Mouse (Mus musculus): ENCODE data around the gene Stpg2. TPM values are rescaled to one million over a fixed set of nuclear protein-coding genes. Genes with fewer than 3 reads are reported as not detected.
"Not testable (repeated sequence)": the region's sequence is repeated elsewhere in the genome, so short reads cannot be mapped to it uniquely, and the experiment has no call there.

Stpg2 gene
- total RNA-seq (2017): 0.23 TPM in 1 of 2 replicates, not detected in the other

DNA sequence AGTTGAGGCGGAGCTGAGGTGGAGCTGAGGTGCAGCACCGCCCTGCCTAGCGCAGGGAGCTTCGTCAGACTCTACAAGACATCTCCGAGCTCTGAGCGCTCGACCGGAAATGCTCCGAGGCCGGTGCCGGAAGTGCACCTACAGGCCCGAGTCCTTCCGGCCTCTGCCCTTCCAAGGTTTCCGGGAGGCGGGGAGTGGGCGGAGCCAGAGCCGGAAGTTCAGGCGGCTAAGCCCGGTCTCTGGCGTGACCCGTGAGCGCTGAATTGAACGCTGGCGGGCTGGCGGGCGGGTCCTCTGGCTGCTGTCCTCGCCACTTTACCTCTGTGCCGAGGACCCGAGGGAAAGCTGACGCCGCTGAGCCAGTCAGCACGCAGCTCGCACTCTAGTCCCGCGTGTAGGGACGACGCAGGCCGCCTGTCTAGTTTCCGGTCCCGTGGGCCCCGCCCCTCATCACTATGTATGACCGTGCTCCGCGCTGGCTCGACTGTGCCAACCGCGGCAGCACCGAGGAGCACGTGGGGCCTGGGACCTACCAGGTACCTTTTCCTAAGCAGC, at the start of gene Stpg2:
TSS of gene Stpg2 (plus strand) at position 251 of the 555 bp plus-strand sequence.
- ATAC-seq (ENCODE audit: extremely low read depth, insufficient number of reproducible peaks, low FRiP score, poor library complexity, severe bottlenecking): peak; percentile 94

DNA sequence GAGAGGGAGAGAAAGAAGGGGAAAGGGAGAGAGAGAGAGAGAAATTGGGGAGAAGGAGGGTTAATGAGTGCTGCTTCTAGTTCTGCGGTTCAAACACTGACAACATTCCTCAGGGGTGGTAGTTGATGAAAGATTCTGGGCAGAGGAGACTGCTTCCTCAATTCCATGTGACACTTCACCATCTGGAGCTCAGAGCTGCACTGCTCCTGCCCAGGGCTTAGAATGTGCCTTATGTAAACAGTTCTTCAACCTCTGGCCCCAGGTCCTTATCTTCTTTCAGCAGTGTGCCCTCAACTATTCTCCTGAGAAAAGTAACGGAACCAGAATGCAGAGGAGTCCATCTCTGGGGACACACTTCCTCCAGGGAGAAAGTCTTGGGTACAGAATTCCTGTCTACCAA, 43.3 kb upstream of the Stpg2 start:
- no peak for ATAC-seq (ENCODE audit: extremely low read depth, insufficient number of reproducible peaks, low FRiP score, poor library complexity, severe bottlenecking)

DNA sequence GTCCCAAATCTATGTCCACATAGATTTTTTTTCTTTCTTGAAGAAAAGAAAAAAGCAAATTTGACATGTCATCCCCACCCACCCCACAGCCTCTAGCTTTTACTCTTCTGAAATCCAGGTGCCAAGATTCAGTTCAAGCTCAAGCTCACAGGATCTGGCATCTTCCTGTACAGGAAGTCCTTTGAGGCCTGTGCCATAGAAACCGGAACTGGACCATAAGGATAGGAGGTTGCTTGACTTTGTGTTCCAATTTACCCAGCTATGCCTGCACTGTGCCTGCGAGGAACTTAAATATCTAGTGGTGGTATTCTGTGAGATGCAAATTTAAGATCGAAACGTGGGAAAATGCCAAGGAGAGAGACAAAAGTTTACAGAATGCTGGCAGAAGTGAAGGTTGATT, 42.8 kb upstream of the Stpg2 start:
- ATAC-seq (ENCODE audit: extremely low read depth, insufficient number of reproducible peaks, low FRiP score, poor library complexity, severe bottlenecking): no peak

DNA sequence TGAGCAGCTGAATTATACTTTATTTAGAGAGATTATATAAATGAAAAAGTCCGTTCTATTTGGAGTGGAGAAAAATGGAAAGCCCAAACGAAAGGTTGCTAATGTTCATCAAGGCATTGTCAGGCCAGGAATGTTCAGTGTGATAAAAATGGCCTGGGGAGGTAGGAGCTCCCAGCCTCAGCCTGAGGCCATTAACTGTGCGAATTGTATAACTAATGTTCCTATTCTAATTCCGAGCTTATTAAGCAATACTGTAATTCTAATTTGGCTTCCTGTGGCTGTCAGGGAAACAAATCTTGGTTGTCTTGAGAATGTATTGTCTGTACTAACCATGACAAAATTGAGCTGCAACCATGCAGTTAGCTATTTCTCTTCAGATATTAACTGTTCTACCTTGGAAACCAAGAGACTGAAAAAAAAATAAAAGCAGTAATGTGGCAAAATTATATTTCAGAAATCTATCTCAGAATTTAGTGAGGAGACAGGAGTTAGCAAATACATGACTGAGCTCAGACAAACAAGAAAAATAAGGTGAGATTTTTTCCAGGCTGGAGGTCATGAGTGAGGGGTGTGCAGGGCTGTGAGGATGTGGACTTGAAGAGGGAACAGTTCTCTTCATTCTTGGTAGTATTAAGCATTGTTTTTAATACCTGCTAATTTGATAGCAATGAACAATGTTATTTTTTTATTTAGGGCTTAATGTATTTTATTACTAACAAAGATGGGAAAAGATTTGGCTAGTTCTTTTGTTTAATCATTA, 36.8 kb upstream of the Stpg2 start:
- no peak for ATAC-seq (ENCODE audit: extremely low read depth, insufficient number of reproducible peaks, low FRiP score, poor library complexity, severe bottlenecking)

DNA sequence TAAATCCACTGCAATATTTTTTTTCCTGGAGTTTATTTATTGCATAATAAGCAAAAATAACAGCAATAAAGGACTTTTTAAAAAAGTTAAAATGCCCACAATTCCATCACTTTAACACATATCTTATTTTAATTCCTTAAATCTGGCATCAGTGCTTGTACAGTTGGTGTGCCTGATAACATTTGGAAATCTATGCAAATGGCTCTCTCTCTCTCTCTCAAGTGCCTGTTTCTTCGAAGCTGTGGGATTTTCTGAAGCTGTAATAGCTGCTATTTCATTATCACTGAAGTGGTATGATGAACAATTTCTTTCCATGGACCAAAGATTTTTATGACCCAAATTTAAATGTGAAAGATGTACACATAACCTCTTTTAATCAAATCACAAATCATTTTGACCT, 35.8 kb upstream of the Stpg2 start:
- no peak for ATAC-seq (ENCODE audit: extremely low read depth, insufficient number of reproducible peaks, low FRiP score, poor library complexity, severe bottlenecking)

DNA sequence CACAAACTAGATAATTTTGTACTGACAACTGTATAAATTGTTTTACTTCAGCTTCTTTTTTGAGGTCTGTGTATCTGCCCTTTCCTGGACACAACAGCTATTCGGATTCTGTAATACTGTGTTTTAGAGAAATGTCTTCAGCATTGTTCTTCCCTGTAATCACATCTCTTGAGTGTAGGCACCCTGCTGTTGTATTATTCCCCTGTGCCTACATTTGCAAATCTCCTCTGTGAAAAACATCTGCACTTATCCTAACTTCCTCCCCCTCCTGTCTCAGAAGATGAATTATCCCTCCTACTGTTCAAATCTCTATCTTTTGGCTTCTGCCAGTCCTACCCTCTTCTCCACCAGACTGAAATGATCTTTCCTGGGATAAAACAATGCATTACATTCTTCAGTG, 28.6 kb upstream of the Stpg2 start:
- ATAC-seq (ENCODE audit: extremely low read depth, insufficient number of reproducible peaks, low FRiP score, poor library complexity, severe bottlenecking): no peak

DNA sequence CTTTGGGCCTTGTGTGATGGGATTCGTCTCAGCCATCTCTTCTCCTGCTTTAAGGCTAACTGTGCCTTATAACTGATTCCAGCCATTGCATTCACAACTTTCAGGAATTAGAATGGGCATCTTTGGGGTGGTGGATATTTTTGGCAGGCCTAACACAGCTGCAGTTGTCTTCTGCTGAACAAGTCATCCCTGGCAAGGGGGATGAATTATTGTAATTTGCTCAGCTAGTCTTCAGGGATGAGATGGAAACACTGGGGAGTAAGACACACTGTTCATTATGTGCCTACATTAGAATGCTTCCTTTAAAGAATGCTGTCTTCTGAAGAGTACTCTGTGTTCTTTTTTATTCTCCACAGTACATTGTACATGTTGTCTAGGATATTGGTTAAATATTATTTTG, 14.0 kb upstream of the Stpg2 start:
- ATAC-seq (ENCODE audit: extremely low read depth, insufficient number of reproducible peaks, low FRiP score, poor library complexity, severe bottlenecking): no peak

DNA sequence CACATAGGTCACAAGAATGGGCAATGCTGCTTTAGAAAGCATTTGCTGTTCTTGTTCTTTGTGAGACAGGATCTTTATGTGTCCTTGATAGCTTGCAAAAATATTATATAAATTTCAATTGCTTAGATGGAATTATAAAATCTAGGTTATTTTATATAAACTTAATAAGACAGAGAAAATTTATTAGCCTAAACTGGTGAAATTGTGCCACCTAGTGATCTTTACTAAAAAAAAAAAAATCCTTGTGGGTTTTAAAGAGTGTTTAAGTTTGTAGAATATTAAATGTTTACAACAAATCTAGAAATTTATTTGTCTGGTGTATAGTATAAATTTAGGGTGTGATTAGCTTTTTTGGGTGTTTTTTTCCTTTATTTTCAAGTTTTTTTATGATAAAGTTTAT, 11.6 kb upstream of the Stpg2 start:
- no peak for ATAC-seq (ENCODE audit: extremely low read depth, insufficient number of reproducible peaks, low FRiP score, poor library complexity, severe bottlenecking)

DNA sequence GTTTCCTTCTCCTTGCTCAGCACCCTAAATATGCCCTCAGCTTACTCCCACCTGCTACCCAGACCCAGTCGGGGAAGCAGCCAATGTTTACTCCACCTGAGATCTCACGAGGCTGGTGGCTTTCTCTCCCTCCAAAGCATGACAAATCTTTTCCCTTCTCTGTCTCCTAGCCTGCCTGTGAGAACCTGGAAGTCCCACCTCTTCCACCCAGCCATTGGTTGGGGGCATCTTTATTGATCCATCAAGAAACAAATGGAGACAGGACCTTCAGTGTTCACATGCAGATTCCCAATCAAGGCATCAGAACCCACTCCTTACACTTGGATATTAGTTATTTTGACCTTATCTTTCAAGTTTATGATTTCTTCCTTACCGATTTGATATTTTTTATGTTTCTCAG, 7.1 kb upstream of the Stpg2 start:
- no peak for ATAC-seq (ENCODE audit: extremely low read depth, insufficient number of reproducible peaks, low FRiP score, poor library complexity, severe bottlenecking)

DNA sequence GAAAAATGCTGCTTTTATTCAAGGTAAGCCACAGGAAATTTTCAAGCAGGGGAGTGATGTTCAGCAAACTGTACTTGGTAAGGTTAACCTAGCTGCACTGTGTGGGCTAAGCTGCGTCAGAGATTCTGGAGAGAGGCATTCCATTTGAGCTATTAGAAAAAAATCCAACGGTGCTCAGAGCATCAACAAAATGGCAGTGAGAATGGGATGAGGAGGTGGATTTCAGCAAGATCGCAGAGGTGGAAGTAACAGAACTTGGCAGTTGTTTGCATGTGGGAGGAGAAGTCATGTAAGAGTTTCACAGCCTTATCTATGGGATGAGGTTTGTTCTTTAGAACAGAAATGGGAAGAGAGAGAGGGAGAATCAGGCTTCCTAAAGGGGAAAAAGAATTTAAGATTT, 5.2 kb upstream of the Stpg2 start:
- no peak for ATAC-seq (ENCODE audit: extremely low read depth, insufficient number of reproducible peaks, low FRiP score, poor library complexity, severe bottlenecking)

DNA sequence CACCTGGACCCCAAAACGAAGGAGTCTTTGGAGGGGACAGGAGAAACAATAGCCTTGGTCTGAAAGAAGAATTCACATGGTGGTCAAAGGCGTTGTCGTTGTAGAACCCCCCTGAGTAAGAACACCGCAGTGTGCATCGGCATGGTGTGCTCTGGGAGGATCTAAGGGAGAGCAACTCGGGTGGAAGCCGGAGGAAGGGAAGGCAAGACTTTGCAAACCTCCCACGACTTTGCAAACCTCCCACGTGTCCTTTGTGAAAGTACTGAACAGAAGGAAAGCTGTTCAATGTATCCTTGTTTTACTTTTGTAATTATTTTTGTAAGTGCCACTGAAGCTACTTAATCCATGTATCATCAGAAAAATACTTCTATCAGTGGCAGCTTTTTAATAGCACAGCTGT, 11.5 kb downstream of the Stpg2 start:
- no peak for ATAC-seq (ENCODE audit: extremely low read depth, insufficient number of reproducible peaks, low FRiP score, poor library complexity, severe bottlenecking)

DNA sequence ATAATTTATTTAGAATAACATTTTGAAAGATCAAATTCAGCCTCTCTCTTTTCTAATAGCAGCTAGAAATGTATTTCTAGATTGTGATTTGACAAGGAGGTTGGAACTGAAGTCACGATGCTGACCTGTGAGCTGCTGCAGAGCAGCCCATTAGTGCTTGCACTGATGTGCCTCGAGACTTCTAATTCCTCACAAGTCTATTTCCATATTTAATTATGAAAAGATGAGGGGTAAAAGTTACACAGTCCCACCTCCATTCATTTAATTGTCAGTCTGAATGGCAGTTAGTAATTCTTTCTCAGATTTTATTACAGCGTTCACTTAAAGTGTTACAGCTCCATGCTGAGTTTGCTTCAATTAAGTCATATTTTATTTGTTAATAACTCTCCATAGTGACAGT, 19.6 kb downstream of the Stpg2 start:
- ATAC-seq (ENCODE audit: extremely low read depth, insufficient number of reproducible peaks, low FRiP score, poor library complexity, severe bottlenecking): no peak

DNA sequence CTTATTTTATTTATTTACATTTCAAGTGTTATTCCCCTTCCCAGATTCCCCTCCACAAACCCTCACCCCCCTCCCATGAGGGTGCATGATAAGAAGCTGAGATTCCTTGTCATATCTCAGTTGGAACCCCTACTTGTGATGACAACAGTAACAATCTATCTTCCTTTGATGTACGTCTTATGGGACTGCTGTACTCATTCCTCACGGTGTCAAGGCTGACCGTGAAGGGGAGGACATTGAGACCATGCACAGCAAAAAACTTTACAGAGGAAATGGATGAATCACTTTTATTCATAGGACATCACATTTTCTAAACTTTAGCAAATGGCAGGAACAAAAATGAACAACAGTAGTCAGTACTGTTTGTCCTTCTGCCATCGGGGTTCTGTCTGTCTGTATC, 21.3 kb downstream of the Stpg2 start:
- no peak for ATAC-seq (ENCODE audit: extremely low read depth, insufficient number of reproducible peaks, low FRiP score, poor library complexity, severe bottlenecking)

DNA sequence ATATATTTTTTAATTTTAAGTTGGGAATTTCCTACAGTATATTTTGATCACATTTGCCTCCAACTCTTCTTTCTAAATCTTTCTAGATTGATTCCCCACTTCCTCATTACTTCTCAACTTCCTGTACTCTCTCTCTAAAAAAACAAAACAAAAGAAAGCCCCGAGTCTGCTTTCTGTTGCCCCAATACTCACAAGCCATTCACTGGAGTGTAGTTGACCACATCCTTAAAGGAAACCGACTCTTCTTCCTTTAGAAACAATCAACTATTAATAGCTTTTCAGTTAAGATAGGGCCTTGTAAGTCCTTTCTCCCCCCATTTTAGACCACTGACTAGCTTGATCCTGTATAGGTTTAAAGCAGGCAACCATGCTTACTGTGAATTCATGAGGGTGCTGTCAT, 39.7 kb downstream of the Stpg2 start:
- ATAC-seq (ENCODE audit: extremely low read depth, insufficient number of reproducible peaks, low FRiP score, poor library complexity, severe bottlenecking): peak; percentile 91

DNA sequence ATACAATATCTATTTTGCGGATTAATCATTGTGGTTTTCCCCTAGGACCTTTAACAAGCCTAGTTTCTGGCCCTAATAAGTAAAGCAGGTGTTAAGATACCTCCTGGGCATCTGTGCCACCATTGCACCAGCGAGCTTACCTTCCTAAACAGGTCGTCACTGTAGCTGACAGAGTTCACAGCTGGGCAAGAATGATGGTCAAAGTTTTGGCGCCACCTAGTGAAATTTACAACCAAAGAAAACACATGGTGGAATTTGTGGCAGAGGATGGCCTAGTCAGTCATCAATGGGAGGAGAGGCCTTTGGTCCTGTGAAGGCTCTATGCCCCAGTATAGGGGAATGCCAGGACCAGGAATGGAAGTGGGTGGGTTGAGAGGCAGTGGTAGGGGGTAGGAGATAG, 41.0 kb downstream of the Stpg2 start:
- ATAC-seq (ENCODE audit: extremely low read depth, insufficient number of reproducible peaks, low FRiP score, poor library complexity, severe bottlenecking): peak; percentile 81

DNA sequence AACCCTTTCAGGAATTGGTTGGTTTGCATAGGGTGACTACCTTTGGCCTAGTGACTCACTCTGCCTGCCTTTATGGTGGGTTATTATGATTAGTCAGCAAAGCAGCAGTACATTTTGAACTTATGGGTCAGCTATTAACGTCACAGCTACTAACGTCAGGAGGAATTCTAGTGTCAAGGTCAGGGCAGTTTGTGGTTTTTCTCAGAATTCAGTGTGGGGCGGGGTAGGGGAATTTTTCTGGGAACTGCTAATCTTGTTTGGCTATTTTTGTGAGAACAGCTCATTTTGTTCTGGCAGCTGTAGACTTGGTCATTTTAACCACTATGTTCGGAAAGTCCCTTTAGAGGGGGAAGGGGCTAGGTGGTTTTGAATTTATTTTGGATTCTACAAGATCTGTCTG, 56.9 kb downstream of the Stpg2 start:
- ATAC-seq (ENCODE audit: extremely low read depth, insufficient number of reproducible peaks, low FRiP score, poor library complexity, severe bottlenecking): not testable (repeated sequence)

DNA sequence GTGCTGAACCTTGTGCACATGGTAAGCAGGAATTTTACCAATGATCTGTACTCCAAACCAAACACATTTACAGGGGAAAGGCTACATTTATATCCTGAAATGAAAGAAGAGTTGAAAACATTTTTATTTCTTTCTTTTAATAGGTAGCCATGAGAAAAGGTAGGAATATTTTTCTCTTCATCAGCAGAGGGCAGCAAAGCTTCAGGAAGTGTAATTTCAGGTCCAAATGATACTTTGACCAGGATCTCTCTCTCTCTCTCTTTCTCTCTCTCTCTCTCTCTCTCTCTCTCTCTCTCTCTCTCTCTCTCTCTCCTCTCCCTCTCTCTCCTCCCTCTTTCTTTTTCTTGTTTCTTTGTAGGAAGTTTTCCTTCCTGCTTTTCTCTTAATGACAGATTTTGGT, 92.4 kb downstream of the Stpg2 start:
- peak; percentile 44; the same call in 1 of the 2 replicates for ATAC-seq (ENCODE audit: extremely low read depth, insufficient number of reproducible peaks, low FRiP score, poor library complexity, severe bottlenecking)

DNA sequence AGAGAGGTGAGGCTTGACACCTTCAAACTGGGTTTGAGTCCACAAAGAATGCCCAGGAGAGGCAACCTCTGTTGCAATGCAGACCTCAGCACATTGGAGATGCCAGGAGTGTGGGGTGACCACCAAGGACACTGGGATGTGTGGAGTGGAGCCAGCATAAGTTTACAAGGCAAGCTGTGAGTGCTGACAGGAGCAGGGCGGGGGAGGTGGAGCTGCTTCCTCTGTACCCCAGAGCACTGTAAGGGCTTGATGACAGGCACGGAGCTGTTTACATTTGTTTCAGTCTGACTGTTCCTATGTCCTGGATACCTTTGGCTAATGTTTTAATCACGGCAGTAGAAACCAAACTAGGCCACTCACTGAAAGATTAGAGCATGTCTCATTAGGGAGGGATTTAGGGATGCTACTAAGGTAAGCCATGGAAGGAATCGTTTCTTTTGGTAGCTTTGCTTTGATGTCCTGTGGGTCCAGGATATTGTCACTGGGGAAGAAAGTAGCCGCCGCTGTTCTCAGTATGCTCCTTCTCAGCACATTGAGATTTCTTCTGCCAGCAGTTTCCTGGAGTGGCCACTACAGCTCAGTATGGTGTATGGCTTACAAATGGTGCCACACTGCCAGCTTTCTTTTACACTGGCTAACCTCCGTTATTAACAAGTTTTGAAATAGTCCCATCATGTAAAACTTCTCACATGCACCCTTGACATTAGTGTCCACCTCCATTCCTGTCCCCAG, 102.8 kb downstream of the Stpg2 start:
- ATAC-seq (ENCODE audit: extremely low read depth, insufficient number of reproducible peaks, low FRiP score, poor library complexity, severe bottlenecking): no peak

DNA sequence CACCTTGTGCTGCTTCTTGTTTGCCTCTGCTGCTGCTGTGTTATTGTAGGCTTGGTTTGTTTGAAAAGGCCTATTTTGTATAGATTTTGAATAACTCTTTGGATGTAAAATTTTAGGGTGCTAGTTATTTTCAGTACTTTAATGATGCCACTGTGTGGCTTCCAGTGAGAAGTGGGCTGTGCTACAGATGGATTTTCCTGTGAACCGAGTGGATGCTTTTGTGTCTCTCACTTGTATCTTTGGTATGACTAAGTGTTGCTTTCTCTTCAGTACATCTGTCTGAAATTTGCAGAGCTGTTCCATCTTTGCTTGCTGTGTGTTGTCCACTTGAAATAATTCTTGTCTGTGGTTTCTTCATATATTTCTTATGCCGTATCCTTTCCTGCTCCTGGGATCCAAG, 106.2 kb downstream of the Stpg2 start:
- ATAC-seq (ENCODE audit: extremely low read depth, insufficient number of reproducible peaks, low FRiP score, poor library complexity, severe bottlenecking): no peak

DNA sequence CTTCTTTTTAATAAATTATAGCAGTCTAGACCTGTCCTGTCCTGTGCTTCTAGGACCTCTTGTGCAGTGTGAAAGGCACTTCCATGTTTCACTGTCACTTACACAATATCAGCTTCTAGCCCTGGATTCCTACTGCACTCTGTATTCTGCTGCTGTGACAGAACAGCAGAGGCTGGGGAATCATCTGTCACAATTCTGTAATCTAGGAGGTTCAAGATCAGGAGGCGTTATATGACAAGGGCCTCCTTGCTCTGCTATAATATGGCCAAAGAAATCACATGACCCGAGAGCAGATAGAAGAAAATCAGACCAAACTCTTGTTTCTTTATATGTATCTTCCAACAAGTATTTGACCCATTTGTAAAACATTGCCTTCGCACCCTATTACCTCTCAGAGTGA, 175.0 kb downstream of the Stpg2 start:
- ATAC-seq (ENCODE audit: extremely low read depth, insufficient number of reproducible peaks, low FRiP score, poor library complexity, severe bottlenecking): no peak
